ENCODE assay signal across 12 mouse cellular contexts in genomic region chr19:59455671-59456070, GRCm38 (mm10). TPM values are rescaled to one million over a fixed set of nuclear protein-coding genes. Genes with fewer than 3 reads are reported as not detected.
DNase-seq lines count a peak whose midpoint lies in the region; ATAC-seq and TF ChIP-seq lines count a peak whose summit lies in the region.
"Had no signal": no experiment of that assay in that cellular context is flagged by ENCODE, and none has a peak within 500 bp of the region (broad histone marks: within the 10 kb centered on the region; RNA-seq: fewer than 3 reads in every experiment).

No protein-coding gene starts in this region.

- H3K9ac ChIP-seq in forebrain, embryonic 15.5 days (replicated peaks), result no peak overlapping the region
- no peak overlapping the region for H3K9ac ChIP-seq in limb, embryonic 15.5 days

- peaks cover 45% of the 10 kb centered on the region for H3K27me3 ChIP-seq in forebrain, embryonic 15.5 days
- H3K27me3 ChIP-seq in limb, embryonic 15.5 days, result peaks cover 93% of the 10 kb centered on the region

- peak; percentile 19; the same call in 1 of the 2 replicates for TF ChIP-seq CTCF in gastrocnemius, adult 2 months (IDR thresholded peaks at IDR 0.05)

- no peak overlapping the region for H3K27ac ChIP-seq in gastrocnemius, adult 2 months
- H3K27ac ChIP-seq in forebrain, embryonic 15.5 days (replicated peaks), result no peak overlapping the region
- H3K27ac ChIP-seq in limb, embryonic 15.5 days, result no peak overlapping the region

- H3K4me1 ChIP-seq in forebrain, embryonic 15.5 days, result peaks cover 45% of the 10 kb centered on the region
- H3K4me1 ChIP-seq in limb, embryonic 15.5 days, result peaks cover 37% of the 10 kb centered on the region

- H3K9me3 ChIP-seq in forebrain, embryonic 15.5 days, result no peaks in the 10 kb centered on the region
- H3K9me3 ChIP-seq in limb, embryonic 15.5 days, result no peaks in the 10 kb centered on the region

- no peak for ATAC-seq in forebrain, embryonic 15.5 days (replicated peaks)
- ATAC-seq in limb, embryonic 15.5 days (ENCODE audit: insufficient number of reproducible peaks, low FRiP score, low TSS enrichment, low read depth), result no peak

- 14% methylated on average over 7 of the region's 7 CpGs for WGBS in forebrain, embryonic 15.5 days
- WGBS in limb, embryonic 15.5 days, result 24% methylated on average over 7 of the region's 7 CpGs

- no peak overlapping the region for H3K4me3 ChIP-seq in gastrocnemius, adult 2 months
- no peak overlapping the region for H3K4me3 ChIP-seq in forebrain, embryonic 15.5 days
- H3K4me3 ChIP-seq in limb, embryonic 15.5 days, result 0 out of 2 replicates have a peak overlapping the region, but pooled peaks have one; percentile 50

- intact Hi-C loops in gastrocnemius, adult 2 months (cut with DNase I), result no loop called here
- intact Hi-C loops in left cerebral cortex, postnatal 25 days (cut with DNase I), result loop anchor here (2.0 to 5.0 kb wide), 4 partner anchors 68 to 487 kb away; partner anchors contain the start of gene Rab11fip2
- intact Hi-C loops in left cerebral cortex, postnatal 10 days (cut with DNase I), result loop anchor here (2.0 kb wide), 1 partner anchor 689 kb away; no protein-coding TSS in a partner anchor

- H3K4me2 ChIP-seq in forebrain, embryonic 15.5 days (replicated peaks), result 0 out of 2 replicates have a peak overlapping the region, but pooled peaks have one; percentile 68
- H3K4me2 ChIP-seq in limb, embryonic 15.5 days, result peak overlapping the region; percentile 19; the same call in 1 of the 2 replicates

- DNase-seq in gastrocnemius, adult 2 months, result no peak
- DNase-seq in gastrocnemius, adult 8-10 months (ENCODE audit: low spot score in 2 of 2), result no peak
- peak; percentile 49 for DNase-seq in R1 (ENCODE audit: low read depth, low spot score)
- DNase-seq in frontal cortex, postnatal 25 days (ENCODE audit: low spot score in 2 of 2), result no peak
- DNase-seq in left cerebral cortex, postnatal 25 days (ENCODE audit: low spot score in 2 of 2), result no peak
- no peak for DNase-seq in left cerebral cortex, postnatal 10 days (ENCODE audit: extremely low spot score in 1 of 2, low spot score in 2 of 2)
- DNase-seq: cerebellum, adult 2 months; heart, adult 18-20 months; right cerebral cortex, adult 18-20 months had no signal

- H3K36me3 ChIP-seq in forebrain, embryonic 15.5 days, result no peaks in the 10 kb centered on the region
- H3K36me3 ChIP-seq in limb, embryonic 15.5 days, result no peaks in the 10 kb centered on the region

RNA-seq across cellular contexts. Expression of gene Emx2, which starts 2.5 kb away (rescaled TPM):
- 1 to 10 TPM in 1 of 2 experiments, under 1 TPM in 1; 0.89 to 1.9 TPM for total RNA-seq in gastrocnemius, adult 2 months (2021)
- total RNA-seq in gastrocnemius, adult 8-10 months (2022), result under 1 TPM; 0.38 to 0.97 (median 0.50) TPM
- polyA plus RNA-seq in forebrain, embryonic 15.5 days (2015; fragmentation: Nextera tagmentation; extraction: Ambion mirVana), result 14.7 and 19.9 TPM in 2 replicates
- polyA plus RNA-seq in limb, embryonic 15.5 days (2015; fragmentation: Nextera tagmentation; extraction: Ambion mirVana), result 11.0 and 12.2 TPM in 2 replicates
- total RNA-seq in left cerebral cortex, postnatal 25 days (2021), result 10 to 100 TPM; 16.1 to 19.2 TPM
- 10 to 100 TPM in 1 of 2 experiments, 1 to 10 TPM in 1; 9.0 to 10.2 TPM for total RNA-seq in left cerebral cortex, postnatal 10 days (2021)
- polyA plus RNA-seq: large intestine, adult 2 months had no signal
